Mouse (Mus musculus) midbrain, postnatal 0 days (tissue): ENCODE measurements at regions not wholly inside any gene's neighbourhood (a gene's known extent, or its start where the extent isn't known, plus 50 kb on each side); places are given as distances from the start of the nearest gene placed in this dataset.
"Not testable (repeated sequence)": the region's sequence is repeated elsewhere in the genome, so short reads cannot be mapped to it uniquely, and the experiment has no call there.

Experiments
- ATAC-seq: fragments of 200-750 bp; cut with Nextera tagmentation; 2 replicates; pipeline ENCODE4 v1.8.0; 2017; ENCODE audit warnings: moderate number of reproducible peaks, mild to moderate bottlenecking, moderate TSS enrichment, moderate library complexity; ENCODE audit not compliant: low FRiP score
- DNase-seq: peaks from one replicate; pipeline ENCODE4 v3.0.0-alpha.2; 2015; ENCODE audit warnings: low spot score
- H3K27ac ChIP-seq: fragments of 300-500 bp; sonication (generic); 2 replicates; pipeline ENCODE4 v1.5.1; 2014; ENCODE audit warnings: low read depth, mild to moderate bottlenecking, low read length, mixed read lengths
- H3K27me3 ChIP-seq: fragments of 300-500 bp; sonication (generic); 2 replicates; pipeline ENCODE4 v1.6.1; 2014; ENCODE audit warnings: low read length, control low read depth, mixed read lengths; ENCODE audit not compliant: insufficient read depth
- H3K36me3 ChIP-seq: fragments of 300-500 bp; sonication (generic); 2 replicates; pipeline ENCODE4 v1.6.1; 2014; ENCODE audit warnings: low read length, control low read depth, mixed read lengths; ENCODE audit not compliant: insufficient read depth
- H3K4me1 ChIP-seq: fragments of 300-500 bp; sonication (generic); 2 replicates; pipeline ENCODE4 v1.6.1; 2014; ENCODE audit warnings: mild to moderate bottlenecking, control low read depth, antibody characterized with exemption, low read length, mixed read lengths; ENCODE audit not compliant: insufficient read depth
- H3K4me2 ChIP-seq: fragments of 300-500 bp; sonication (generic); 2 replicates; pipeline ENCODE4 v1.6.1; 2014; ENCODE audit warnings: low read depth, mild to moderate bottlenecking, low read length, mixed read lengths; ENCODE audit not compliant: poor library complexity, severe bottlenecking
- H3K4me3 ChIP-seq: fragments of 300-500 bp; sonication (generic); 2 replicates; pipeline ENCODE4 v1.5.1; 2014; ENCODE audit warnings: low read depth, mild to moderate bottlenecking, low read length, moderate library complexity
- H3K9ac ChIP-seq: fragments of 300-500 bp; sonication (generic); replicated peaks from 2 replicates; pipeline ENCODE4 v1.6.1; 2014; ENCODE audit warnings: mild to moderate bottlenecking, low read length, moderate library complexity, mixed read lengths; ENCODE audit not compliant: poor library complexity, severe bottlenecking
- H3K9me3 ChIP-seq: fragments of 300-500 bp; sonication (generic); 2 replicates; pipeline ENCODE4 v1.6.1; 2016; ENCODE audit warnings: low read length, control low read depth
- CTCF ChIP-seq: IDR thresholded peaks from 2 replicates; pipeline ENCODE4 v1.5.1; 2016; ENCODE audit warnings: antibody characterized with exemption, mild to moderate bottlenecking
- WGBS: fragments of 180-500 bp; shearing (Covaris S2); extraction: QIAGEN DNeasy Blood & Tissue Kit; methylation state at CpG from one replicate; pipeline ENCODE4 v1.1.7; 2014; 5-methylcytosine and 5-hydroxymethylcytosine counted together

GRCm38 (mm10) chr7:64101679-64102078 lies 52.0 kb upstream of the Trpm1 start:
- Histone ChIP-seq H3K4me1 (no peaks in the 10 kb centered on the region), H3K27me3 (no peaks in the 10 kb centered on the region), H3K4me3 (no peak overlapping the region), H3K9ac (no peak overlapping the region), H3K4me2 (no peak overlapping the region), H3K27ac (no peak overlapping the region), H3K36me3 (no peaks in the 10 kb centered on the region), H3K9me3 (no peaks in the 10 kb centered on the region)
- no peak for TF ChIP-seq CTCF
- ATAC-seq (no peak), DNase-seq (no peak)
- 100% methylated on average over 1 of the region's 1 CpGs for WGBS

GRCm38 (mm10) chr7:64099606-64100005 lies 54.0 kb upstream of the Trpm1 start:
- no peak for ATAC-seq
- no peak overlapping the region for H3K27ac ChIP-seq
- no peak for TF ChIP-seq CTCF
- no peak overlapping the region for H3K9ac ChIP-seq
- H3K27me3 ChIP-seq, result no peaks in the 10 kb centered on the region
- H3K36me3 ChIP-seq, result no peaks in the 10 kb centered on the region
- no peaks in the 10 kb centered on the region for H3K9me3 ChIP-seq
- H3K4me1 ChIP-seq, result no peaks in the 10 kb centered on the region
- DNase-seq, result no peak
- WGBS, result 98% methylated on average over 3 of the region's 3 CpGs
- no peak overlapping the region for H3K4me3 ChIP-seq
- H3K4me2 ChIP-seq, result no peak overlapping the region

GRCm38 (mm10) chr7:64090067-64090466 lies 63.6 kb upstream of the Trpm1 start:
- WGBS, result 72% methylated on average over 1 of the region's 1 CpGs
- H3K27me3 ChIP-seq, result no peaks in the 10 kb centered on the region

GRCm38 (mm10) chr7:64089034-64089433 lies 64.6 kb upstream of the Trpm1 start:
- DNase-seq, result no peak
- 94% methylated on average over 5 of the region's 5 CpGs for WGBS
- no peaks in the 10 kb centered on the region for H3K27me3 ChIP-seq
- no peak overlapping the region for H3K4me3 ChIP-seq
- no peaks in the 10 kb centered on the region for H3K9me3 ChIP-seq
- no peak for ATAC-seq
- H3K4me1 ChIP-seq, result no peaks in the 10 kb centered on the region
- no peak overlapping the region for H3K4me2 ChIP-seq
- H3K9ac ChIP-seq, result no peak overlapping the region
- no peaks in the 10 kb centered on the region for H3K36me3 ChIP-seq
- H3K27ac ChIP-seq, result no peak overlapping the region
- TF ChIP-seq CTCF, result no peak

More at GRCm38 (mm10) chr7:64090067-64090466, 63.6 kb upstream of the Trpm1 start:
- no peaks in the 10 kb centered on the region for H3K9me3 ChIP-seq
- H3K27ac ChIP-seq, result no peak overlapping the region
- H3K4me3 ChIP-seq, result no peak overlapping the region
- H3K9ac ChIP-seq, result no peak overlapping the region
- ATAC-seq, result no peak
- TF ChIP-seq CTCF, result no peak
- H3K4me2 ChIP-seq, result no peak overlapping the region
- DNase-seq, result no peak
- no peaks in the 10 kb centered on the region for H3K36me3 ChIP-seq
- no peaks in the 10 kb centered on the region for H3K4me1 ChIP-seq

DNA sequence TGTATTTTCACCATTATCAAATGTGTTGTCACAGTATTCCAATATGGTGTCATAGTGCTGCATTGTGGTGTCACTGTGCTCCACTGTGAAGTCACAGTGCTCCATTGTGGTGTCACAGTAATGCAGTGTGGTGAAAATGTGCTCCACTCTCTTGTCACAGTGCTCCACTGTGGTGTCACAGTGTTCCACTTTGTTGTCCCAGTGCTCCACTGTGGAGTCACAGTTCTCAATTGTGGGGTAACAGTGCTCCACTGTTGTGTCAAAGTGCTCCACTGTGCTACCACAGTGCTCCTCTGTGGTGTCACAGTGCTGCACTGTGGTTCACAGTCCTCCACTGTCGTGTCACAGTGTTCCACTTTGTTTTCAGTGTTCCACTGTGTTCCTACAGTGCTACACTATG lies 69.7 kb upstream of the Trpm1 start:
- not testable (repeated sequence) for H3K4me3 ChIP-seq, H3K4me2 ChIP-seq, H3K36me3 ChIP-seq, H3K4me1 ChIP-seq, DNase-seq, H3K9me3 ChIP-seq, H3K9ac ChIP-seq, H3K27ac ChIP-seq, ATAC-seq, H3K27me3 ChIP-seq
- 80% methylated on average over 1 of the region's 1 CpGs for WGBS

GRCm38 (mm10) chr7:64082651-64083050 lies 71.0 kb upstream of the Trpm1 start:
- Histone ChIP-seq H3K4me1 (no peaks in the 10 kb centered on the region), H3K9me3 (no peaks in the 10 kb centered on the region), H3K4me3 (no peak overlapping the region), H3K9ac (no peak overlapping the region), H3K4me2 (no peak overlapping the region), H3K27ac (no peak overlapping the region), H3K36me3 (no peaks in the 10 kb centered on the region), H3K27me3 (no peaks in the 10 kb centered on the region)
- no peak for ATAC-seq
- WGBS, result 82% methylated on average over 5 of the region's 5 CpGs
- TF ChIP-seq CTCF, result no peak
- no peak for DNase-seq
